Mouse (Mus musculus): ENCODE measurements at regions not wholly inside any gene's neighbourhood (a gene's known extent, or its start where the extent isn't known, plus 50 kb on each side); places are given as distances from the start of the nearest gene placed in this dataset.

DNA sequence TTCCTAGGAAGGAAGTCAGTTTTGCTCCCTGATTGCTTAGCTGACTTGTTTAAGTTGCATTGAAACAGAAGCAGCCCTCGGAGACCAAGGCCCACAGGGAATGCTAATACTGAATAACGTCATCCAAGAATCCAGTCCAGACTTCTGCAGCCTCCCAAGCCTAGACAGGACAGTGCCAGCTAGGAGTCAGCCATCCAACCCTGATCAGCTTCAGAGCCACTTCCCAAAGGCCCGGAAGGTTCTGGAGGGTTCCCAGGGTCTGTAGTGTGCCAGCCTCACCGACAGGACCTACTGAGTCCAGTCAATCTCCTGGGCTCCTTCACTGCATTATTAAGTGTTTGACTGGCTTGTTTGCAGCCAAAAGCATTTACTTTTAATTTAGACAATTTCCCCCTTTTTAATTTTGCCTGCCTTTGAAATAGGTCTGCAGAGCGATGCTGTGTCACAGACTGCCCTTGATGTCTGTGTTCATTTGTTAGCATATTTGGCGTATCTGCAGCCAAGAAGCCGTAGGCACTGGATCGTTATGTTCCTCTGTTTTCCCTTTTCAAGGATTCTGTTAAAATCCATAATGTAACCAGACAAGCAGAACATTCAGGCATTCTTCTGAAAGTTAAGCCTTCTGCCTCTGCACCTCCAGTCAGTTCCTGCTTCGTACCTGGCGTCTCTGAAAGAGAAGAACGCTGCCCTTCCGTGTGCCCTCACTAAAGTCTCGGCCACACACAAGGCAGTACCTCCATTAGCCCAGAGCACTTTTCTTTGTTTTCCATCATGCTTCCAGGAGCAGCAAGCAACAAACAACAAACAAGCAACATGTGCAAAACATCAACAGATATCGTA, 106.5 kb upstream of the Nebl start:
- peak; percentile 25; the same call in 1 of the 2 replicates for TF ChIP-seq CTCF (conservative IDR thresholded peaks at IDR 0.05)
- DNase-seq (ENCODE audit: low spot score in 2 of 2) = peak in 1 of 2 experiments; percentile 18
- Histone ChIP-seq H3K27ac (peak overlapping the region; percentile 81), H3K4me3 (peak overlapping the region; percentile 26; the same call in 1 of the 2 replicates)

DNA sequence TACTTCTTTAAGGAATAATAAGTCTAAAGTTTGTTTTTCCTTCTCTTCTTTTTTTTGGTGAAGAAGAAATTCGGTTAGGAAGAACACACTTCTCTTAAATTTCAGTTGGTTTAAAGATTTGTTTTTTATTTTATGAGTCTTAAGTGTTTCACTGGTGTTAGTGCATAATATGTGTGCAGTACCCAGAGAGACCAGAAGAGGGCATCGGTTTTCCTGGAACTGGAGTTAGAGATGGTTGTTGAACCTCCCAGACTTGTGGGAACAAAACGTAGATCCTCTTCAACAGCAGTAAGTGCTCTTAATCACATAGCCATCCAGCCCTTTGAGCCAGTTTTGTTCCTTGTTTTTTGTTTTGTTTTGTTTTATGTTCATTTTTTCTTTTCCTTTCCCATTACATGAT, 101.5 kb upstream of the Nebl start:
- peak; percentile 63 for TF ChIP-seq CTCF (conservative IDR thresholded peaks at IDR 0.05)
- Histone ChIP-seq H3K4me3 (no peak overlapping the region), H3K27ac (no peak overlapping the region)
- DNase-seq (ENCODE audit: low spot score in 2 of 2) = no peak

DNA sequence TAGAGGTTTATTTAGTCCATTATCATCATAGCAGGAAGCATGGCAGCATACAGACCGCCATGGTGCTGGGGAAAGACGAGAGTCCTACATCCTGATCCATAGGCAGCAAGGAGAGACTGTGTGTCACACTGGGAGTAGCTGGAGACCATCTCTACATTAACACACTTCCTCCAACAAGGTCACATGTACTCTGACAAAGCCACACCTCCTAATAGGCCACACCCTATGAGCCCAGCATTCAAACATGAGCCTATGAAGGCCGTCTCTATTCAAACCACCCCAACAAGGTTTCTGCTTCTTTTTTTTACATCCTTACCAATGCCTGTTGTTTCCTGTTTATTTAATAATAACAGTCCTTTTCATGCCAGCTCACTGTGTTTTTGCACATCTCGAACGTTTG, 99.0 kb upstream of the Nebl start:
- no peak for TF ChIP-seq CTCF (conservative IDR thresholded peaks at IDR 0.05)
- no peak overlapping the region for H3K27ac ChIP-seq
- no peak overlapping the region for H3K4me3 ChIP-seq
- DNase-seq (ENCODE audit: low spot score in 2 of 2) = no peak

DNA sequence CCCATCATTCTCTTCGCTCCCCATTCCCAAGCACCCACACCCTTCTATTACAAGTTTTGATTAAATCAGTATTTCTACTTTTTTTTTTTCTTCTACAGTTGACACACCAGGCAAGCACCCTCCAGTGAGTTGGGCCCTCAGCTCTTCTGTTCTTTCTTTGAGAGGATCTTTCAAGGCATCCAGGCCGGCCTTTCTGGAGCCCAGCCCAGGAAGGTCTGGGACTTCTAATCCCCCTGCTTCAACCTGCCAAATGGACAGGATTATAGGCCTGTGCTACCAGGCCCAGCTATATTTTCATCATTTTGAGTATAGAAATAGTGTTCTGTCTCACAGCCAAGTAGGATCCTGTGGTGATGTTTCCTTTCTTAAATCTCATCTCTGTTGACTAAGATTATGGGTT, 94.0 kb upstream of the Nebl start:
- Histone ChIP-seq H3K4me3 (no peak overlapping the region), H3K27ac (no peak overlapping the region)
- no peak for DNase-seq (ENCODE audit: low spot score in 2 of 2)
- no peak for TF ChIP-seq CTCF (conservative IDR thresholded peaks at IDR 0.05)

DNA sequence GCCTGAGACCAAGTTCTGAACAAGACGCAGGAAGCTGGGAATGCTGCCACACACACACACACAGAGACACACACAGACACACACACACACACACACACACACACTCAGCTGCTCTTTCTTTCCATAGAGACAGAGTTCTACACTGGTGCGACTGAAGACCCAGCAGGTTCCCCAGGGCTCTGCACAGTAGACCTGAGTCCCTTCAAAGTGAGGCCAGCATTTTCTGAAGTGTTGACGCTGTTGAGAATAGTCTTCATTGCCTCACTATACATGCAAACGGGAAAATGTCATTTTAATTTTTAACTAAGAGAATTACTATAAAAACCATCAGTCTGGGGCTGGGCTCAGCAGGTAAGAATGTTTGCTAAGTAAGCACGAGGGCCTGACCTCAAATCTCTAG, 92.9 kb upstream of the Nebl start:
- no peak for TF ChIP-seq CTCF (conservative IDR thresholded peaks at IDR 0.05)

DNA sequence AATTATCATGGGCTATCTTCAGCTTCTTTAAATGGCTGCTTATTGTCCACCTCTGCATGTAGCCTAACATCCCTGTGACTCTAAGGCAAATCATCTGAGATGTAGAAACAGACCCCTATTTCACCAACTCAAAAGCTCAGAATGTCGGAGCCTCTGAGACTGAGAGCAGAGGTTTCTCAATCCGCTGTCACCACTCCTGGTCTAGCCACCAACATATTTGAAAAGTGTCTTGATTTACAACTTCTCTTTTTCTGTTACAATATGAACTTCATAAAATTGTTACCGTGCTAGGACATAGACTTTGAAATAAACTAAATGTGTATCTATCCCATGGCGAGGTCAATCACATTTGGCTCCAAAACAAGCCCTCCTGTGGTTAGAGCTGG, 91.3 kb upstream of the Nebl start:
- no peak for TF ChIP-seq CTCF (conservative IDR thresholded peaks at IDR 0.05)
- no peak for DNase-seq (ENCODE audit: low spot score in 2 of 2)
- H3K27ac ChIP-seq = no peak overlapping the region
- H3K4me3 ChIP-seq = no peak overlapping the region

More for the DNA sequence above, 92.9 kb upstream of the Nebl start:
- DNase-seq (ENCODE audit: low spot score in 2 of 2) = no peak
- Histone ChIP-seq H3K4me3 (no peak overlapping the region), H3K27ac (no peak overlapping the region)

DNA sequence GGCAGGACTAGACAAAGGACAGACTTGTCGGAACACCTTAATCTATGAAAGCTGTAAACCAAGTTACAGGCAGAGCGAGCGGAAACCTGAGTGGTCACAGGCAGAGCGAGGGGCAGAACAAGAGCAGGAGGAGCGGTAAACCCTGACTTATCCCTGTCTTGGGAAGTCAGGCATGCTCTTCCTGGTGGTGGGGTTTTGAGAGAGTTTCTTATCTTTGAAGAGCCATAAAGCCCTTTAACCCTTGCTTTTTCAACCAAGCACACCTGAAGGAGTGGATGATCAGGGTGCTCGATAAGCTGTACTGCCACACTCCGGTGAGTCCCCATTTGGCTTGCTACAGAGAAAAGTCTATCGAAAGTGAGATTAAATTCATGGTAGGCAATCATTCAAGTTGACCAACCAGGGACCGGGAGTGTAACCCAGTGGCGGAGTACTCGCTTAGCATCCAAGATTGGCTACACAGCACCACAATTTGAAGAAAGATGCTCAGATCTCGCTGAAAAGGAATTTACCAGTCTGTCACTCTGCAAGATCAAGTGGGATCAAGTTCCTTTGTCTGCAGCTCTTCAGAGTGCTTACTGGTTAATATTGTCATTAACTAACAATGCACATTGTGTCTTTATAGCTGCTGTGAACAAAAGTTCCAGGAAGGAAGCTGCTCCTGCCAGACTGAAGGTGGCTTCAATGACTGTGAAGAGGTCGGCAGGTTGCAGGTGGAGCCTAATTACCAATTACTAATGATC, 90.8 kb upstream of the Nebl start:
- H3K4me3 ChIP-seq = no peak overlapping the region
- no peak for DNase-seq (ENCODE audit: low spot score in 2 of 2)
- no peak for TF ChIP-seq CTCF (conservative IDR thresholded peaks at IDR 0.05)
- H3K27ac ChIP-seq = no peak overlapping the region

DNA sequence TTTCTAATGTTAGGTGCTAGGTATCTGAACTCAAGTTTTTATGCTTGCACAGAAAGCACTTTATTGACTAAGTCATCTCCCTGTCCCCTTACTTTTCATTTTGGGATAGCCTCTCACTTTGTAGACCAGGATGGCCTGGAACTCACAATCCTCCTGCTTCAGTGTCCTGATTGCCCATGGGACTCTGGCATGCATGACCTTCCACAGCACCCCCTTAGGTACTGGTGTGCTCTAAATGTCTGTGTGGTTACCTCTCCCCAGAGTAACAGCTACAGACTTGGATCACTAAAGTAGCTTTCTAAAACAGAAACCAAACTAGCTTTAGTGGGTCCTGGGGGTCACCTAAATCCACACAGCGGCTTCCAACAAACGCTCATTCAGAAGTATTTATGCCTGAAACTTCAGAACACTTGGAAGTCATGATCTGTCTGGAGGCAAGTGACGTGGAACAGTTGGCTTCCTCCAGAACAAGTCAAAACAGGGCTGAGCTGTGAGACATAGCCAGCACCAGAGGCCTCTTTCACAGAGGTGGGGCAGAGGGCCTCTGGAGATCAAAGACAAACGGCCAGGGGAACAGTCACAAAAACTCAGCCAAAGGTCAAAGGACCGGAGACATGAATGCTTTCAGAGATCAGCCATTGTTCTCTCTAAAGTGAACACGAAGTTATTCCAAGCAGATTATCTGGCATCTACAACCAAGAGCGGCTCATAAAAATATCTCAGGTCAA, 80.8 kb upstream of the Nebl start:
- DNase-seq (ENCODE audit: low spot score in 2 of 2) = no peak
- no peak for TF ChIP-seq CTCF (conservative IDR thresholded peaks at IDR 0.05)
- no peak overlapping the region for H3K4me3 ChIP-seq
- H3K27ac ChIP-seq = peak overlapping the region; percentile 49; the same call in 1 of the 2 replicates

Measured in layer of hippocampus, adult 2 months (tissue).